Comparison of ENCODE assay signal across 9 mouse cellular contexts in genomic region chr5:38085561-38086392, GRCm38 (mm10). TPM values are rescaled to one million over a fixed set of nuclear protein-coding genes. Genes with fewer than 3 reads are reported as not detected.
DNase-seq lines count a peak whose midpoint lies in the region; ATAC-seq and TF ChIP-seq lines count a peak whose summit lies in the region.
"Had no signal": no experiment of that assay in that cellular context is flagged by ENCODE, and none has a peak within 500 bp of the region (broad histone marks: within the 10 kb centered on the region; RNA-seq: fewer than 3 reads in every experiment).

No protein-coding gene starts in this region.

- no peak for TF ChIP-seq POLR2A in spleen, adult 2 months (IDR thresholded peaks at IDR 0.05; ENCODE audit: low read depth, low read length)

- H3K4me1 ChIP-seq in spleen, adult 2 months (ENCODE audit: control insufficient read depth, insufficient read depth, insufficient read length), result no peaks in the 10 kb centered on the region
- H3K4me1 ChIP-seq in embryonic facial prominence, embryonic 14.5 days (ENCODE audit: control insufficient read depth, insufficient read depth, low read length), result peaks cover 13% of the 10 kb centered on the region; the same call in 1 of the 2 replicates
- H3K4me1 ChIP-seq in hindbrain, embryonic 13.5 days (replicated peaks), result peaks cover 27% of the 10 kb centered on the region
- H3K4me1 ChIP-seq in limb, embryonic 10.5 days, result peaks cover 70% of the 10 kb centered on the region
- H3K4me1 ChIP-seq in midbrain, postnatal 0 days (ENCODE audit: insufficient read depth, low read length), result no peaks in the 10 kb centered on the region; the same call in 1 of the 2 replicates

- H3K4me3 ChIP-seq in spleen, adult 2 months (ENCODE audit: extremely low read depth, insufficient read depth, insufficient read length), result no peak overlapping the region
- no peak overlapping the region for H3K4me3 ChIP-seq in embryonic facial prominence, embryonic 14.5 days (ENCODE audit: low read depth, low read length)
- no peak overlapping the region for H3K4me3 ChIP-seq in hindbrain, embryonic 13.5 days
- H3K4me3 ChIP-seq in limb, embryonic 10.5 days, result no peak overlapping the region
- no peak overlapping the region for H3K4me3 ChIP-seq in midbrain, postnatal 0 days (ENCODE audit: low read depth, low read length)
- H3K4me3 ChIP-seq: heart, embryonic 13.5 days had no signal

- peak; percentile 66 for ATAC-seq in embryonic facial prominence, embryonic 14.5 days (ENCODE audit: low read depth)
- 0 out of 2 replicates have a peak, but pooled peaks have one; percentile 64 for ATAC-seq in hindbrain, embryonic 13.5 days (ENCODE audit: low FRiP score)
- no peak for ATAC-seq in midbrain, postnatal 0 days (ENCODE audit: low FRiP score)

- peak; percentile 65; the same call in 1 of the 2 replicates for TF ChIP-seq CTCF in spleen, adult 2 months (IDR thresholded peaks at IDR 0.05; ENCODE audit: extremely low read depth, insufficient read depth, insufficient read length, insufficient replicate concordance)
- peak; percentile 94 for TF ChIP-seq CTCF in midbrain, postnatal 0 days (IDR thresholded peaks at IDR 0.05)

- peak overlapping the region; percentile 23; the same call in 1 of the 2 replicates for H3K4me2 ChIP-seq in embryonic facial prominence, embryonic 14.5 days (ENCODE audit: low read depth, low read length)
- H3K4me2 ChIP-seq in hindbrain, embryonic 13.5 days, result no peak overlapping the region
- no peak overlapping the region for H3K4me2 ChIP-seq in midbrain, postnatal 0 days (ENCODE audit: low read depth, low read length, poor library complexity, severe bottlenecking)
- H3K4me2 ChIP-seq: heart, embryonic 13.5 days had no signal

- H3K36me3 ChIP-seq in spleen, adult 2 months (ENCODE audit: control insufficient read depth, insufficient read depth, low read length), result no peaks in the 10 kb centered on the region
- H3K36me3 ChIP-seq in embryonic facial prominence, embryonic 14.5 days (ENCODE audit: control insufficient read depth, insufficient read depth, low read length), result no peaks in the 10 kb centered on the region
- H3K36me3 ChIP-seq in hindbrain, embryonic 13.5 days, result no peaks in the 10 kb centered on the region
- no peaks in the 10 kb centered on the region for H3K36me3 ChIP-seq in limb, embryonic 10.5 days
- no peaks in the 10 kb centered on the region for H3K36me3 ChIP-seq in midbrain, postnatal 0 days (ENCODE audit: insufficient read depth, low read length)
- H3K36me3 ChIP-seq: heart, embryonic 13.5 days had no signal

- WGBS in spleen, adult 2 months, result 68% methylated on average over 10 of the region's 10 CpGs
- 7% methylated on average over 10 of the region's 10 CpGs for WGBS in embryonic facial prominence, embryonic 14.5 days
- WGBS in hindbrain, embryonic 13.5 days, result 13% methylated on average over 10 of the region's 10 CpGs
- 8% methylated on average over 10 of the region's 10 CpGs for WGBS in limb, embryonic 10.5 days
- whole genome bisulfite sequencing in midbrain, postnatal 0 days, result 25% methylated on average over 10 of the region's 10 CpGs

- no peaks in the 10 kb centered on the region for H3K27me3 ChIP-seq in spleen, adult 2 months (ENCODE audit: control insufficient read depth, insufficient read depth, low read length)
- H3K27me3 ChIP-seq in embryonic facial prominence, embryonic 14.5 days (replicated peaks; ENCODE audit: control insufficient read depth, insufficient read depth, low read length), result no peaks in the 10 kb centered on the region
- peaks cover 3% of the 10 kb centered on the region for H3K27me3 ChIP-seq in hindbrain, embryonic 13.5 days
- H3K27me3 ChIP-seq in limb, embryonic 10.5 days (ENCODE audit: low read depth, poor library complexity, severe bottlenecking), result peaks cover 8% of the 10 kb centered on the region; the same call in 1 of the 2 replicates
- no peaks in the 10 kb centered on the region for H3K27me3 ChIP-seq in midbrain, postnatal 0 days (ENCODE audit: insufficient read depth, low read length)
- H3K27me3 ChIP-seq: heart, embryonic 13.5 days had no signal

- no peaks in the 10 kb centered on the region for H3K9me3 ChIP-seq in embryonic facial prominence, embryonic 14.5 days (ENCODE audit: control insufficient read depth, low read length)
- H3K9me3 ChIP-seq in hindbrain, embryonic 13.5 days, result no peaks in the 10 kb centered on the region
- H3K9me3 ChIP-seq in limb, embryonic 10.5 days (replicated peaks), result no peaks in the 10 kb centered on the region
- H3K9me3 ChIP-seq in midbrain, postnatal 0 days (ENCODE audit: low read length), result no peaks in the 10 kb centered on the region
- H3K9me3 ChIP-seq: heart, embryonic 13.5 days had no signal

- H3K9ac ChIP-seq in embryonic facial prominence, embryonic 14.5 days (ENCODE audit: low read depth, low read length), result no peak overlapping the region
- no peak overlapping the region for H3K9ac ChIP-seq in hindbrain, embryonic 13.5 days
- H3K9ac ChIP-seq in midbrain, postnatal 0 days (replicated peaks; ENCODE audit: low read length, poor library complexity, severe bottlenecking), result no peak overlapping the region
- H3K9ac ChIP-seq: heart, embryonic 13.5 days had no signal

- H3K27ac ChIP-seq in spleen, adult 2 months (ENCODE audit: insufficient read depth, low read length), result no peak overlapping the region
- peak overlapping the region; percentile 62 for H3K27ac ChIP-seq in embryonic facial prominence, embryonic 14.5 days (replicated peaks; ENCODE audit: low read depth, low read length)
- no peak overlapping the region for H3K27ac ChIP-seq in hindbrain, embryonic 13.5 days
- H3K27ac ChIP-seq in limb, embryonic 10.5 days, result peak overlapping the region; percentile 62; the same call in 1 of the 2 replicates
- H3K27ac ChIP-seq in midbrain, postnatal 0 days (ENCODE audit: low read depth, low read length), result no peak overlapping the region
- H3K27ac ChIP-seq: heart, embryonic 13.5 days had no signal

- peak; percentile 17 to 25 for DNase-seq in spleen, adult 2 months (ENCODE audit: low read depth in 1 of 2, low spot score in 2 of 2)
- no peak for DNase-seq in spleen, postnatal 4 days (ENCODE audit: low spot score in 2 of 2)
- DNase-seq in adrenal gland, postnatal 25 days, result peak; percentile 16
- DNase-seq in embryonic facial prominence, embryonic 14.5 days (ENCODE audit: low spot score), result peak; percentile 80
- DNase-seq in limb, embryonic 10.5 days (ENCODE audit: low spot score), result peak; percentile 82
- peak; percentile 73 for DNase-seq in midbrain, postnatal 0 days (ENCODE audit: low spot score)
- no peak for DNase-seq in spleen, adult 12 weeks (ENCODE audit: low spot score)

RNA-seq across cellular contexts. Expression of gene Stx18, which starts 47.2 kb away (rescaled TPM):
- 9.1 and 10.2 TPM in 2 replicates for polyA plus RNA-seq in spleen, adult 2 months (2012; rRNA removed)
- 30.4 and 32.7 TPM in 2 replicates for total RNA-seq in adrenal gland, postnatal 25 days (2021)
- 43.9 and 45.8 TPM in 2 replicates for polyA plus RNA-seq in embryonic facial prominence, embryonic 14.5 days (2014; fragmentation: Nextera tagmentation; extraction: Ambion mirVana)
- polyA plus RNA-seq in hindbrain, embryonic 13.5 days (2015; fragmentation: Nextera tagmentation; extraction: Ambion mirVana), result 35.7 and 37.1 TPM in 2 replicates
- polyA plus RNA-seq in limb, embryonic 10.5 days (2016; fragmentation: Nextera tagmentation; extraction: Ambion mirVana), result 49.4 and 53.4 TPM in 2 replicates
- total RNA-seq in midbrain, postnatal 0 days (2014; rRNA removed), result 14.0 and 20.8 TPM in 2 replicates
- 24.4 and 26.1 TPM in 2 replicates for polyA plus RNA-seq in midbrain, postnatal 0 days (2015; fragmentation: Nextera tagmentation; extraction: Ambion mirVana)

Comparison
In these comparisons a context has a peak if more than half of its experiments do, and no peak if none do; other contexts are left out.
1. DNase-seq: peak in spleen, adult 2 months (2 of 2), adrenal gland, postnatal 25 days (single experiment), embryonic facial prominence, embryonic 14.5 days (single experiment), limb, embryonic 10.5 days (single experiment) and midbrain, postnatal 0 days (single experiment); none in spleen, postnatal 4 days (0 of 2) and spleen, adult 12 weeks (single experiment).
2. H3K27ac ChIP-seq: peak in embryonic facial prominence, embryonic 14.5 days (single experiment) and limb, embryonic 10.5 days (single experiment); none in spleen, adult 2 months (single experiment), hindbrain, embryonic 13.5 days (single experiment) and midbrain, postnatal 0 days (single experiment).